Mouse (Mus musculus): ENCODE measurements around the gene Olfr1358. TPM values are rescaled to one million over a fixed set of nuclear protein-coding genes. Genes with fewer than 3 reads are reported as not detected.

Olfr1358 gene
- polyA plus RNA-seq (2012; rRNA removed): not detected in 2 replicates
- polyA plus RNA-seq (2014; fragmentation: Nextera tagmentation; extraction: Ambion mirVana): not detected in 2 replicates

DNA sequence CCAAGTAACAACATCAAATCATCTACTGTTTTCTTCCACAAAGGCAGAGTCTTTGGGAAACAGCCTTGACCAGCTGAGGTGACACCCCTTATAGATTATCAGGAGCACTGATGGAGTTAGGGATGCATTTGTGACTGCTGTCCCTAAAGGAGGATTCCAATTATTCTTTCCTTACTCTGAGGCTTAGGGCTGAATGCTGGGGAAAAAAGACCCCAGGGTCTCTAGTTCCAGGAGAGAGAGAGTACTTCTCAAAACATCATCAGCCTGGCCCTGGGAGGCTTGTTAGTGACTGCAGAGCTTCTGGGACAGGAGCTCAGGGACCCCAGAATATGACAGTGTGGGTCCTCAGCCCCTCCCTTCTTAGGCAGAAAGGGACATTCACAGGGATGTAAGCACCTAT is at the start of gene Olfr1358:
Gene Olfr1358, plus strand, starts transcription at position 301 of the 400 bp plus-strand sequence.
- no peak for TF ChIP-seq EP300 (IDR thresholded peaks at IDR 0.05; ENCODE audit: low read depth)
- TF ChIP-seq CTCF (IDR thresholded peaks at IDR 0.05; ENCODE audit: low read depth): no peak
- Histone ChIP-seq H3K36me3 (replicated peaks; ENCODE audit: control insufficient read depth, insufficient read depth, low read depth) (no peaks in the 10 kb centered on the region), H3K4me3 (ENCODE audit: insufficient read depth in 1 of 2, low read depth in 2 of 2, low read length in 2 of 2) (no peak within 1 kb of the TSS), H3K9me3 (ENCODE audit: control insufficient read depth, low read length) (no peaks in the 10 kb centered on the region), H3K27ac (no peak within 1 kb of the TSS), H3K9ac (replicated peaks) (no peak within 1 kb of the TSS), H3K4me1 (replicated peaks; ENCODE audit: control insufficient read depth in 2 of 2, insufficient read depth in 2 of 2, low read length in 1 of 2) (no peaks in the 10 kb centered on the region), H3K4me2 (ENCODE audit: low read depth) (no peak within 1 kb of the TSS), H3K27me3 (ENCODE audit: control insufficient read depth, insufficient read depth, low read length) (no peaks in the 10 kb centered on the region; the same call in 1 of the 2 replicates)
- no peak for ATAC-seq (ENCODE audit: insufficient read depth)
- no peak for DNase-seq (ENCODE audit: low read depth in 3 of 3, low spot score in 3 of 3)

DNA sequence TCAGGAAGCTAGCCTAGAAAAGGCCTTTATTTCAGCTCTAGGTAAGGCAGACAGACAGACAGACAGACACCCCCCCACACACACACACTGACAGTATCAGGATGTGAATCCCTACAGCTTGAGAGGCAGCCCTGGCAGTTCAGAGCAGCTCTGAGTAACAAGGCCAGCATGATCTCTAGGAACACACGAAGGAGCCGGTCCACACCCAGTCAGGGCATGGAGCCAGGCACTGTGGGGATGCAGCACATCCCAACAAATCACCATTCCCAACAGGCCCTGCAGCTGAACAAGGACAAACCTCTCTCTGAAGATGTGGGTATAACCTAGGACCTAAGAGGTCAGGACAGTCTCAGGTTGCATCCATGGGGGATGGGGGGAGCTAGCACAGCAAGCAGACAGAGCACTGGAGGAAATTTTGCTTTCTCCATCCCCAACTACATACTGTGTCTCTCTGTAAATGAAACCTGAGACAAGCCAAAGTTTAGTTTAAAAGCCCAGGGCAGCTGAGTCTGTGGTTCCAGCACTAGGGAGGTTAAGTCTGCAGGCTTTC is 49.4 kb upstream of the Olfr1358 start:
- no peak for TF ChIP-seq EP300 (IDR thresholded peaks at IDR 0.05; ENCODE audit: low read depth)
- TF ChIP-seq CTCF (IDR thresholded peaks at IDR 0.05; ENCODE audit: low read depth): no peak
- peaks cover 0 to 12% of the 10 kb centered on the region in 2 experiments; a peak in 1 of 4 replicates for H3K4me1 ChIP-seq (replicated peaks; ENCODE audit: control insufficient read depth in 2 of 2, insufficient read depth in 2 of 2, low read length in 1 of 2)
- WGBS (ENCODE audit: insufficient replicate concordance): 66% methylated on average over 2 of the region's 2 CpGs
- no peaks in the 10 kb centered on the region for H3K9me3 ChIP-seq (ENCODE audit: control insufficient read depth, low read length)
- no peak overlapping the region for H3K27ac ChIP-seq
- H3K9ac ChIP-seq (replicated peaks): no peak overlapping the region
- H3K4me2 ChIP-seq (ENCODE audit: low read depth): no peak overlapping the region
- DNase-seq (ENCODE audit: low read depth in 3 of 3, low spot score in 3 of 3) (no peak), ATAC-seq (ENCODE audit: insufficient read depth) (no peak)
- H3K4me3 ChIP-seq (ENCODE audit: insufficient read depth in 1 of 2, low read depth in 2 of 2, low read length in 2 of 2): no peak overlapping the region
- H3K27me3 ChIP-seq (ENCODE audit: control insufficient read depth, insufficient read depth, low read length): no peaks in the 10 kb centered on the region
- H3K36me3 ChIP-seq (replicated peaks; ENCODE audit: control insufficient read depth, insufficient read depth, low read depth): no peaks in the 10 kb centered on the region

DNA sequence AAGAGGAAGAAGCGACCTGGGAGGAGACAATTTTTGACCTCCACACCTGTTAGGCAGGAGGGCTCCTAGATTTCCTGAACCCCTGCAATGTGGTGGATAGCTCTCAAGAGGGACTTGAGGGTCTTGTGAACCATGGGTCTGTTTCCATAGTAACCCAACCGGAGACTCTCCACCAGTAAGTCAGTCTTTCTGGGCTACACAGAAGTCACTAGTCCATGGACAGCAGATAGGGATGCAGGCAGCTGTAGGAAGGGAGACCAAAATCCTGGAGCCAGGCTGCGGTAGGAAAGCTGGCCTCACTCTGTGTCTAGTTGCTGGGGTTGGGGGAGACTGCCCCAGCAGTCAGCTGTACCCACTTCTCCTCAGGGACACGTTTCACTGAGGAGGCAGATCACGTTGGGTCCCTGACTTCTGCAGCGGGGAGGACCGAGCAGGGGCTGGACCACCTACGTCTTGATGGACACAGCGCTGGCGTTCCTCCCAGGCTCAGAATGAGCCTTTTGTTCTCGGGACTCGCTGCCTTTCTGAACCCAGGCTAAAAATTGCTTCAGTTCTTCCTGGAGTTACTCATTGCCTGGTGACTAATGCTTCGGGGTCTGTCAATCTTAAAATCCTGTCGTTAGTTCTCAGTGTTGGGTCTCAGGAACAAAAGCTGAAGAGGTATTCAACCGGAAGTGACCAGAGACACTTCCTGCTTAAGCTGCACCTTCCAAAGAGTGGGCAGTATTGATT is 46.5 kb upstream of the Olfr1358 start:
- no peak overlapping the region for H3K4me3 ChIP-seq (ENCODE audit: insufficient read depth in 1 of 2, low read depth in 2 of 2, low read length in 2 of 2)

DNA sequence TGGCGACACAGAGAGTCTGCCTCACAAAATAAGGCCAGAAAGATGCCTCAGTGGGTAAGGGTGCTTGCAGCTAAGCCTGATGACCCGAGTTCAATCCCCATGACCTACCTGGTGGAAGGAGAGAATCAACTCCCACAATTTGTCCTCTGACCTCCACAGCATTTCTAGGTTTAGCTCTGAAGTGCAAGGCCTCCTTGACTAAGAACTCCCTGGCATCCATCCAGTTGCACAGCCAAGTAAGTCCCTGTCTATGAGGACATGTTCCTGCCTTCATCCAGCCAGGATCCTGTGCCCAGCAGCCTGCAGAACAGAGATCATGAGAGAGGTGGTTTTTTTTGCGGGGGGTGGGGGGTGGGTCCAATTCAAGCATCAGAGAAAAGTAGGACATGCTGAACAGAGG is 45.2 kb upstream of the Olfr1358 start:
- no peaks in the 10 kb centered on the region for H3K9me3 ChIP-seq (ENCODE audit: control insufficient read depth, low read length)
- 0 out of 4 replicates have a peak, but pooled peaks cover 0 to 4% of the 10 kb centered on the region in 2 experiments for H3K4me1 ChIP-seq (replicated peaks; ENCODE audit: control insufficient read depth in 2 of 2, insufficient read depth in 2 of 2, low read length in 1 of 2)
- H3K27me3 ChIP-seq (ENCODE audit: control insufficient read depth, insufficient read depth, low read length): no peaks in the 10 kb centered on the region
- ATAC-seq (ENCODE audit: insufficient read depth) (no peak), DNase-seq (ENCODE audit: low read depth in 3 of 3, low spot score in 3 of 3) (no peak)
- no peak overlapping the region for H3K4me3 ChIP-seq (ENCODE audit: insufficient read depth in 1 of 2, low read depth in 2 of 2, low read length in 2 of 2)
- H3K4me2 ChIP-seq (ENCODE audit: low read depth): no peak overlapping the region
- H3K9ac ChIP-seq (replicated peaks): no peak overlapping the region
- WGBS (ENCODE audit: insufficient replicate concordance): 47% methylated on average over 3 of the region's 3 CpGs
- no peak overlapping the region for H3K27ac ChIP-seq
- no peaks in the 10 kb centered on the region for H3K36me3 ChIP-seq (replicated peaks; ENCODE audit: control insufficient read depth, insufficient read depth, low read depth)
- TF ChIP-seq EP300 (IDR thresholded peaks at IDR 0.05; ENCODE audit: low read depth): no peak
- no peak for TF ChIP-seq CTCF (IDR thresholded peaks at IDR 0.05; ENCODE audit: low read depth)

More for the DNA sequence above, 46.5 kb upstream of the Olfr1358 start:
- Histone ChIP-seq H3K4me1 (replicated peaks; ENCODE audit: control insufficient read depth in 2 of 2, insufficient read depth in 2 of 2, low read length in 1 of 2) (0 out of 4 replicates have a peak, but pooled peaks cover 0 to 4% of the 10 kb centered on the region in 2 experiments), H3K4me2 (ENCODE audit: low read depth) (no peak overlapping the region), H3K9ac (replicated peaks) (no peak overlapping the region), H3K27me3 (ENCODE audit: control insufficient read depth, insufficient read depth, low read length) (no peaks in the 10 kb centered on the region), H3K36me3 (replicated peaks; ENCODE audit: control insufficient read depth, insufficient read depth, low read depth) (no peaks in the 10 kb centered on the region), H3K9me3 (ENCODE audit: control insufficient read depth, low read length) (no peaks in the 10 kb centered on the region), H3K27ac (no peak overlapping the region)
- 31% methylated on average over 15 of the region's 15 CpGs for WGBS (ENCODE audit: insufficient replicate concordance)
- no peak for ATAC-seq (ENCODE audit: insufficient read depth)
- no peak for DNase-seq (ENCODE audit: low read depth in 3 of 3, low spot score in 3 of 3)
- no peak for TF ChIP-seq CTCF (IDR thresholded peaks at IDR 0.05; ENCODE audit: low read depth)
- TF ChIP-seq EP300 (IDR thresholded peaks at IDR 0.05; ENCODE audit: low read depth): no peak

DNA sequence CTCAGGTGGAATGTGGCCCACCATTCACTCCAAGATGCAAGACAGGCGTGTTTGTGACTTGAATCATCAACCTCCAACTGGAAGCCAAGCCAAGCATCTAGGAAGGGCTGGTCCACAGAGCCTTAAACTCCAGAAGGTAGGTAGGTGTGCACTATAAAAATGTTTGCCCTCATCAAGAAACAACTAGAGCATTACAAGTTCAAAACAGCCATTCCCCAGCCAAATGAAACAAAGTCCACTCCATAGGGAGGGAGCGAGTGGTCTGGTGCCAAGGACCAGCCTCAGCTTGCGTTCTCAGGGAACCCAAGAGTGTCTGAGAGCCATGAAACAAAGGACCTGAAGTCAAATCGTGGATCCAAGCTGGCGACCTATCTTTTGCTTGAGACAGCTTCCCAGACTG is 43.8 kb upstream of the Olfr1358 start:
- Histone ChIP-seq H3K4me1 (replicated peaks; ENCODE audit: control insufficient read depth in 2 of 2, insufficient read depth in 2 of 2, low read length in 1 of 2) (0 out of 4 replicates have a peak, but pooled peaks cover 0 to 4% of the 10 kb centered on the region in 2 experiments), H3K27me3 (ENCODE audit: control insufficient read depth, insufficient read depth, low read length) (no peaks in the 10 kb centered on the region), H3K9me3 (ENCODE audit: control insufficient read depth, low read length) (no peaks in the 10 kb centered on the region), H3K4me3 (ENCODE audit: insufficient read depth in 1 of 2, low read depth in 2 of 2, low read length in 2 of 2) (no peak overlapping the region), H3K27ac (no peak overlapping the region), H3K9ac (replicated peaks) (no peak overlapping the region), H3K36me3 (replicated peaks; ENCODE audit: control insufficient read depth, insufficient read depth, low read depth) (no peaks in the 10 kb centered on the region), H3K4me2 (ENCODE audit: low read depth) (no peak overlapping the region)
- no peak for TF ChIP-seq EP300 (IDR thresholded peaks at IDR 0.05; ENCODE audit: low read depth)
- TF ChIP-seq CTCF (IDR thresholded peaks at IDR 0.05; ENCODE audit: low read depth): no peak
- DNase-seq (ENCODE audit: low read depth in 3 of 3, low spot score in 3 of 3): no peak
- 37% methylated on average over 5 of the region's 5 CpGs for WGBS (ENCODE audit: insufficient replicate concordance)
- no peak for ATAC-seq (ENCODE audit: insufficient read depth)
